Mouse (Mus musculus): Measurements from ENCODE around the gene Sel1l2.

Sel1l2 gene

GRCm38 (mm10) chr2:140215415-140215814 lies 174.1 kb downstream of the Sel1l2 start:
- DNase-seq (ENCODE audit: low read depth, low spot score), result no peak

GRCm38 (mm10) chr2:140214519-140215027 lies 174.9 kb downstream of the Sel1l2 start:
- DNase-seq (ENCODE audit: low read depth, low spot score), result no peak

DNA sequence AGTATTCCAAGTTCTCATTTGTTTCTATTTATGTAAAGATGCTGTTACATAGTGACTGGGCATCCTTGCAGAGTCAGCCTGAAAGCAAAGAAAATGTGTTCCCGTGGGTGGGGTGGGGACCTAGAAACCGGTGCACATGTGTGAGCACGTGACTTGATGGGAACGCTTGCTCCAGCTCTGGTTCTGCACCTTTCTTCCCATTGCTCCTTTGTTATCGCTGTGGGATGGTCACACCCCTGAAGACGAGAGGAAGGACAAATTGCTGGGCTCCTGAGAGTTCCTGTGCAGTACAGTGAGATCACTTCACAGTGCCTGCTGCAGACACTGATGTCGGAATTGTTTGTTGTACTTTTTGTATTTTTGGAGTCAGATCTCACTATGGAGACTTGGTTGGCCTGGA lies 185.8 kb downstream of the Sel1l2 start:
- DNase-seq (ENCODE audit: low read depth, low spot score), result peak; percentile 63

GRCm38 (mm10) chr2:140202573-140202972 lies 186.9 kb downstream of the Sel1l2 start:
- DNase-seq (ENCODE audit: low read depth, low spot score), result no peak

GRCm38 (mm10) chr2:140200713-140201112 lies 188.8 kb downstream of the Sel1l2 start:
- DNase-seq (ENCODE audit: low read depth, low spot score), result peak; percentile 27

DNA sequence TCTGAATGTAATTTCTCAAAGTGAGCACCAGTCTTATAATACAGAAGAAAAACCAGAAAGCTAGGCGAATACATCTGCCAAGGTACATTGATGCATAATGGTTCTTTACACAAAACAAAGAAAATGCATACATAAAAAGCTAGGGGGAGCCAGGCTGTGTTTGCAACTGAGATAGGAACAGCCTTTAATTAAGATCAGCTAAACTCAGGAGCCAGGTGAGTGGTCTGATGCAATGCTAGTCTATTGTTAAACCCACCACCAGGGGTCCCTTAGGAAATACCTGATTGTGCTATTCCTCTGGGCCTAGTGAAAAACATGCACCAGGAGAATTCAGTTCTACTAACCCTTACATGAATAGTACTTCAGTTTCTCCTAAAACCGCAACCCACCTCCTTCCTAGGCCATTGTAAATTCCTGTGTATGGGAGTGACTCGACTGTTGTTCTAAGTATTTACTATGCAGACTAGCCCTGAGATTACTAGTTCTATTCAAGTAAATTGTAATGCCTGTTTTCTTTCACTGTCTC lies 203.8 kb downstream of the Sel1l2 start:
- peak; percentile 75 for DNase-seq (ENCODE audit: low read depth, low spot score)

Measured in ZHBTc4 (cell line).